ENCODE assay signal across 18 mouse cellular contexts in genomic region chr13:74772151-74772550, GRCm38 (mm10).
"Had no signal": no experiment of that assay in that cellular context is flagged by ENCODE, and none has a peak within 500 bp of the region (broad histone marks: within the 10 kb centered on the region; RNA-seq: fewer than 3 reads in every experiment).

No protein-coding gene starts in this region.

- H3K4me1 ChIP-seq: neural tube, embryonic 12.5 days had no signal

- H3K36me3 ChIP-seq: liver, embryonic 15.5 days; lung, embryonic 15.5 days; midbrain, embryonic 13.5 days; neural tube, embryonic 12.5 days had no signal

- ATAC-seq: liver, postnatal 0 days; lung, postnatal 0 days; midbrain, embryonic 13.5 days; midbrain, embryonic 16.5 days had no signal

- H3K9ac ChIP-seq: liver, embryonic 15.5 days; liver, postnatal 0 days; lung, embryonic 15.5 days; midbrain, embryonic 13.5 days; neural tube, embryonic 12.5 days had no signal

- H3K9me3 ChIP-seq: liver, embryonic 15.5 days; lung, embryonic 15.5 days; megakaryocyte, embryonic 14.5 days; midbrain, embryonic 13.5 days; neural tube, embryonic 12.5 days had no signal

- H3K4me3 ChIP-seq: liver, embryonic 15.5 days; lung, embryonic 15.5 days; megakaryocyte, embryonic 14.5 days; midbrain, embryonic 13.5 days; neural tube, embryonic 12.5 days had no signal

- H3K4me2 ChIP-seq: liver, embryonic 15.5 days; lung, embryonic 15.5 days; midbrain, embryonic 11.5 days; midbrain, embryonic 13.5 days; neural tube, embryonic 12.5 days had no signal

- DNase-seq: liver, postnatal 0 days; lung, adult 2 months; lung, postnatal 14 days; lung, postnatal 36 days; right cerebral cortex, postnatal 14 days; spleen, adult 18-20 months; thymus, adult 18-20 months; thymus, postnatal 14 days; thymus, postnatal 36 days had no signal

- H3K27me3 ChIP-seq: liver, embryonic 15.5 days; lung, embryonic 15.5 days; megakaryocyte, embryonic 14.5 days; midbrain, embryonic 13.5 days; neural tube, embryonic 12.5 days had no signal

- H3K27ac ChIP-seq: liver, embryonic 15.5 days; lung, embryonic 15.5 days; macrophage; midbrain, embryonic 13.5 days; neural tube, embryonic 12.5 days had no signal
